Mouse (Mus musculus) right cerebral cortex, postnatal 4 days (tissue): ENCODE measurements around the gene Blm.
"Not testable (repeated sequence)": the region's sequence is repeated elsewhere in the genome, so short reads cannot be mapped to it uniquely, and the experiment has no call there.

Source experiments
- DNase-seq: peaks from one replicate; pipeline ENCODE4 v3.0.0-alpha.2; 2022

The Blm gene

GRCm38 (mm10) chr7:80531087-80531486, 3.8 kb downstream of the Blm start:
- DNase-seq = no peak

- DNase-seq = no peak
Measured at GRCm38 (mm10) chr7:80530646-80531045, 4.3 kb downstream of the Blm start.

- DNase-seq = no peak
Measured at GRCm38 (mm10) chr7:80526698-80527097, 8.2 kb downstream of the Blm start.

GRCm38 (mm10) chr7:80512408-80513085, 22.4 kb downstream of the Blm start:
- DNase-seq = no peak

- DNase-seq = not testable (repeated sequence)
Measured at GRCm38 (mm10) chr7:80507697-80508096, 27.2 kb downstream of the Blm start.

- DNase-seq = no peak
Measured at GRCm38 (mm10) chr7:80506007-80506406, 28.9 kb downstream of the Blm start.

GRCm38 (mm10) chr7:80504920-80505319, 30.0 kb downstream of the Blm start:
- no peak for DNase-seq

- DNase-seq = no peak
Measured at GRCm38 (mm10) chr7:80501006-80501405, 33.9 kb downstream of the Blm start.

GRCm38 (mm10) chr7:80500099-80500498, 34.8 kb downstream of the Blm start:
- no peak for DNase-seq

- no peak for DNase-seq
Measured at GRCm38 (mm10) chr7:80499190-80499962, 35.5 kb downstream of the Blm start.

GRCm38 (mm10) chr7:80496656-80497055, 38.3 kb downstream of the Blm start:
- DNase-seq = no peak

GRCm38 (mm10) chr7:80495210-80495609, 39.7 kb downstream of the Blm start:
- DNase-seq = no peak

GRCm38 (mm10) chr7:80491995-80492394, 42.9 kb downstream of the Blm start:
- DNase-seq = no peak

GRCm38 (mm10) chr7:80491086-80491485, 43.8 kb downstream of the Blm start:
- DNase-seq = no peak

GRCm38 (mm10) chr7:80490351-80490750, 44.6 kb downstream of the Blm start:
- no peak for DNase-seq

- DNase-seq = no peak
Measured at GRCm38 (mm10) chr7:80489445-80489844, 45.5 kb downstream of the Blm start.

- DNase-seq = no peak
Measured at GRCm38 (mm10) chr7:80487239-80487638, 47.7 kb downstream of the Blm start.

- no peak for DNase-seq
Measured at GRCm38 (mm10) chr7:80480097-80480496, 54.8 kb downstream of the Blm start.

GRCm38 (mm10) chr7:80473837-80474236, 61.1 kb downstream of the Blm start:
- no peak for DNase-seq

- no peak for DNase-seq
Measured at GRCm38 (mm10) chr7:80468851-80469250, 66.1 kb downstream of the Blm start.

- DNase-seq = no peak
Measured at GRCm38 (mm10) chr7:80467334-80467733, 67.6 kb downstream of the Blm start.

- DNase-seq = no peak
Measured at GRCm38 (mm10) chr7:80464831-80465230, 70.1 kb downstream of the Blm start.

GRCm38 (mm10) chr7:80461891-80462290, 73.0 kb downstream of the Blm start:
- DNase-seq = no peak

GRCm38 (mm10) chr7:80460892-80461291, 74.0 kb downstream of the Blm start:
- DNase-seq = no peak

- DNase-seq = no peak
Measured at GRCm38 (mm10) chr7:80460199-80460598, 74.7 kb downstream of the Blm start.
